Mouse (Mus musculus): ENCODE measurements around the gene Mettl24.

Gene Mettl24

DNA sequence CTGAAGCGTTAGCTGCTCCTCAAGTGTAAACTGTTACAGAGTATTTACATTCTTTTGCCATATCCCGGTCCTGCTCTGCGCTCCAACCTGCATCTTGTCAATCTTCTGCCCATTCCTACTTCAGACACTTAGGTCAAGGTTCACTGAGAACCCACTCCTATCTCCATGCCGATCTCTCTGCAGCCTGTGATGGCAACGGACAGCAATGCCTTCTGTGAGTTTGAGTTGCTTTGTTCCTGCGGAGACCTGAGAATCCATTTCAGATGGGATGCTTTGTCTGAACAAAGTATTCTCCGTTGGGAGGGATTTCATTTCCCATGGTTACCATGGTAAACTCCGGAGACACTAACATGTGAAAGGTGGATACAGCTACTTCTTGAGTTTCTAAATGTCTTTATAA lies 2.6 kb downstream of the Mettl24 start:
- no peak for DNase-seq

DNA sequence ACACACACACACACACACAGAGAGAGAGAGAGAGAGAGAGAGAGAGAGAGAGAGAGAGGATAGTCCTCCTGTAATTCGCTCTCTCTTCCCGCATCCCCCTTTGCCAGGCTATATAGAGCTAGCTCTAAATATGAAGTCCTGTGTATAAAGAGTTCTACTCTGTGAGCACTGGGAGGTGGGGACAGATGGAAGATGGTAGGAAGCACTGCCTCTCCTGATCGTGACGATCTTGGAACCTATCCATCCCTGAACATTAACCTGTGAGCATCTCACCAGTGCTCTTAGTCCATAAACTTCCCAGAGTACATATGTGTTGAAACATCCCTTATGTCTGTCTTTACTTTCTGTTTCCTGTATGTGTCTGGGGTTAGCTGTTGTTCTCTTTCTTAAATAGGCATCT lies 3.9 kb downstream of the Mettl24 start:
- no peak for DNase-seq

DNA sequence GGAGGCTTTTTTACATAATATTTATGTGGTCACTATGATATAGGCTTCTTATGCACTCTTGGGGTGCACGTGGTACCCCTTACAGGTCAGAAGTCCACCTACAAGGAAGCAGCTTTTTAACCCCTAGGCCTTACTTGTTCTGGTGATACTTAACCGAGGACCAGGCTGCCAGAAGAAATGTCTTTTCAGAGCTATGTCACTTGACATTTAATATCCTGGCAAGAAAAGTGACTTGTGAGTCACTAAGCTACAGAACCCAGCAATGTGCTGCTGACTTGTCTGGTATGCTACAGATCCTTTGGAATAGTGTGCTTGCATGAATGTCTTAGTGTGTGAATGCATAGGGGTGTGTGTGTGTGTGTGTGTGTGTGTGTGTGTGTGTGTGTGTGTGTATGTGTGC lies 4.3 kb downstream of the Mettl24 start:
- DNase-seq = no peak

DNA sequence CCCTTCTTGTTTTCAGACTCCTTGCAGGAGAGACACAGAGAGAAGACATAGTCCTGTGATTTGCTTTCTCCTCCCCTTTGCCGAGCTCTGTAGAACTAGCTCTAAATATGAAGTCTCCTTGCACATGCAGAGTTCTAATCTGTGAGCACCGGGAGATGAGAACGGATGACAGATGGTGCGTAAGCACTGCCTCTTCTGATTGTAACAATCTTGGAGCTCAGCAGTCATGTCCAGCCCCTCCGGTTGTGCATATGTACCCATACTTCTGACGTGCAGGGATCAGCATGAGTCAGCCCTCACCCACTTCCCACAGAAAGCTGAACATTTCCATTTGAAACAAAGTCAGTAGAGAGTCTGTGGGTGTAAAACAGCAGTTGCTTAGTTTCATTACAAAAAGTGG lies 5.2 kb downstream of the Mettl24 start:
- DNase-seq = peak in 1 of 2 experiments; percentile 12

DNA sequence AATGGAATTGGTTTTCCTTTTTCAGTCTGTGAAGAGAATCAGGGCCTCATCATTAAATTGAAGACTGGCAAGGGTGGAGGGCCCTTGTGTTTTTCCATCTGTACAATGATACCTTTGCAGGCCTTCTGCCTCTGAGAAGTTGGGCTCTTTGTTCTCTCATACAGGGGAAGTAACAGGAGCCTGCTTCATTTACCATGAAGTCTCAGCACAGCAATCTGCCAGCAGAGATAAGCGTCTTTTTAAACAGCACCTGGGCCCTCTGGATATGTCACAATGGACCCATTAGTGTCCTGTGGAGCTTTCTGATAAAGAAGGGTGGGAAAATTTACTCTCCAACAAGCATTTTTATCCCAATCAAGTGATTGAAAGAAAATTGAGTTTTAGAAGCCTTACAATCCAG lies 5.8 kb downstream of the Mettl24 start:
- no peak for DNase-seq

DNA sequence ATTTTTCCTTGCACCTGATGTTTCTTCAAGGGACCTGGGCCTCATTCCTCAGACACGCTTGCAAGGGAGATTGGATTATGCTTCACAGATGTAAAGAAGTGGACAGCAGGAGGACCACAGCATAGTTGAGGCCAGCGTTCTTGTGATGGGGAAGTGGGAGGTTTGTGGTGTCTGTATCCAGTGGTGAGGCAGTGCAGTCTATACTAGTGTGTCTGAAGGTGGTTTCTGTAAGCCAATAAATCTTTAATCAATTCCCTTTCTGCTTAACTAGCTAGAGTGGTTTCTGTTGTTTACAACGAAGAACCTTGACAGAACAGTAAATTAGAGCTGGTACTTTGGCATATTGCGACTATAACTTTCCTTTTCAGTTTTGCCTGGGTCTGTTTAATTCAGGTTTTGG lies 15.6 kb downstream of the Mettl24 start:
- DNase-seq = no peak

DNA sequence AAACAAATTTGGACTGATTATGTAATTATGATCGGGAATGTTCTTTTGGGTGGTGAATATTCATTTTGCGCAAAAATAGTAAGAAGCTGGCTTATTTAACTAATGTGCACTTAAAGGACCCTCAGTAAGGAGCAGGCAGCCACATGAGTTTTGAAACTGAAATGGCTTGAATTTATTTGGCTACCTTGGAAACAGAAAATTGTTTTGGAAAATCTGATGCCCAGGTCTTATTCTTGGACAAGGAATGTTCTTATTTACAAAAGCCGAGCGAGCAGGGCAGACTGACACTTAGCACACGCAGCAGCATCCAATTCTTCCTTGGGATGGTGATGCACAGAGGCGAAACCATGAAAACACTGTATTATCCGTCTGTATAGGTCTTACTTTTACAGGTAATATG lies 28.0 kb downstream of the Mettl24 start:
- DNase-seq = no peak

DNA sequence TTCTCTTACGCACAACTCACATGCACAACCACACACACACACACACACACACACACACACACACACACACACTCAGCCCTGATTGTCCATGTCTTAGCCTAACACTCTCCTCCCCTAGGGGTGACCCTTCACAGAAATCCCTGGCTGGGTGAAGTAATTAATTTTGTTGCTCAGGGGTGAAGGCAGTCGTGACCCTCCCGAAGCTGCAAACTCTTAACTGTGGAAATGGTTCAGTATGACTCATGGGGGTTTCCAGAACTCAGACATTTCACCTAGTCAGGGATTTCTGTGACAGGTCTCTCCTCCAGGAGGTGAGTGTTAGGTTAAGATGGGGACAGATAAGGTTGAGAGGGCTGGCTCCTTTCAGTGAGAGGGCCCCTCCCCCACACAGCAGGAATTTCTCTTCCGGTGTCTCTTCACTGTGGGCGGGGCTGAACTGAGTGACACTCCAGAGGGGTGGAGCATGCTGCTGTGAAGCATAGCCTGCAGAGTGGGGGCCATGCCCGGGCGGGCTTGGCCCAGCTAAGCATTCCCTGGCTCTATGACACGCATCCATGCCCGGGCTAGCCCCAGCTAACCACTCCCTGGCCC lies 30.0 kb downstream of the Mettl24 start:
- no peak for DNase-seq

DNA sequence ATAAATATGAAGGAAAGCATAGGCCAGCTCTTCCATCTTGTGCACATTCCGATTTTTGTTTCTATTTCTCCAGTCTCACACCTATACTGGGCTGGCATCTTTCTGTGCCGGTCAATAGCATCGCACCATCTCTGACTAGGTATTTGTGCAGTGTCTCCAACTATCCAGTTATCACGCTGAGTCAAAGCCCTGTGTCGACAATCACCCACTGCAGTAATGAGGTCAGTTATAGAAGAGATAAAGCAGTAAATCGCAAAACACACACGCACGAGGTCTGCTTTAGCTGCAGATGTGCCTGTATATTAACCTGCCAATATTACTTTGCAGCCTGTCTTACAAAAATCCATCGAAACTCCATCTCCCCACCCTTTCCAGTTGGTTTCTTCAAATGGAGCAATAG lies 30.7 kb downstream of the Mettl24 start:
- DNase-seq = no peak

DNA sequence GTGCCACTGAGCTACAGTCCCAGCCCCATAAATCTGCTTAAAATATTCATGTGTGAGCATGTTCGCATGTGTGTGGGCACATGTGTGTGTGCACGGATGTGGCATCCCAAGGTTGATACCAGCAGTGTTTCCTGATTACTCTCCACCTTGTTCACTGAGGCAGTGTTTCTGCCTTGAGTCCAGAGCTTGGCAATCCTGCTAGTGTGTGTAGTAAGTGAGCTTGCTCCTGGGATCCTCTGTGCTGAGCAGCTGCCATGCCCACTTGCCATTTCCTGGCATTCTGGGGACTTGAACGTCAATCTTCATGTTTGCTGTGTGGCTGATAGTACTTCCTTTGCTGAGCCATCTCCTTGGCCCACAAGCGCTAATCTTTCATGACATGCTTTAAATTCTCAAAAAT lies 32.1 kb downstream of the Mettl24 start:
- peak; percentile 28 to 29 for DNase-seq

DNA sequence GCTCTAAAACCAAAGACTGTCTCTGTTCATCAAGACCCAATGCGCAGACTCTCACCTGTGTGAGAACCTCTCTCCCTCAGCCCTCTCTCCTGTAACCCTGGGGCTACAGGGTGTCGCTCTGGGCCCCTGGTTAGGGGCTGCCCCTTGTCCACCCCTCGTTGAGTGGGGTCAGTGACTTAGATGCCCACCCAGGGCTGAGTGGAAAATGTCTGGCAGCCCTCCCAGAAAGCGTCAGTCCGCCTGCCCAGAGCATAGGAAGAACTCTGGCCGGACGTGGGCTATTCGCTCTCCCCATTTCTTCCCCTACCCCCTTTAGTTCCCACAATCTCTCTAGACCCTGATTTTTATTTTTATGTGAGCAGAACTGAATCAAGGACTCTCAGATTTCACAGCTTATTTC lies 33.2 kb downstream of the Mettl24 start:
- DNase-seq = no peak

DNA sequence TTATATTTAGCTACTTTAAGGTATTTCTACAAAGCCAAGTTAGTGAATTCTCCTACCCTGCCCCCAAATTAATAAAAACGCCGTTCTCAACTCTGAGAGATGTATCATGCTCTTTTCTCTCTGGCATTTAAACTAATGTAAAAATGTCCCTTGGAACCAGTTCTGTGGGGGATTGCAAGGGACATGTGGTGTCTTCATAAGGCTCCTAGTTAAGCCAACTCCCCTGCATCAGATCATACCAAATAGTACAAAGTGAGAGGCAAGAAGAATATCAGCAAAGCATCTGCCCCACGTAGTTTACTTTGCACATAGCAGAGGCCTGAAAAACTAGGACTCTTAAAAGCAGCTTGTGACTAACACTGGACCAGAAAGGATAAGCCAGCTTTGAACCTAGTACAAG lies 33.6 kb downstream of the Mettl24 start:
- DNase-seq = no peak

DNA sequence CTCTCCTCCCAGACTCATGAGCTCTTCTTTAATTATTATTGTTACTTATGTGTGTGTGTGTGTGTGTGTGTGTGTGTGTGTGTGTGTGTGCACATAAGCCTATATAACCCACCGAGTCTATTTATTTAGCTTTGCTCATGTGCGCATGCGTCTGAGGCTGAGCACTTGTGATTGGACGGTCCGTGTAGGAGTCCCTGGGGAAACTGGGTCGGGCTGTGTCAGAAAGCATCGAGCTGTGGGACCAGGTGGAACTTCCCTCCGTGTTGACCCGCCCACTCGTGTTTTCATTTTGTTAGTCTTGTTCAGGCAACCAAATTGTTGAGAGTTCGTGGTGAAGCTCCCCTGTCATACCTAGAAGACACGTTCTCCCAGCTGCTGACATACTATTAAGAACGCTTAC lies 35.3 kb downstream of the Mettl24 start:
- DNase-seq = no peak

DNA sequence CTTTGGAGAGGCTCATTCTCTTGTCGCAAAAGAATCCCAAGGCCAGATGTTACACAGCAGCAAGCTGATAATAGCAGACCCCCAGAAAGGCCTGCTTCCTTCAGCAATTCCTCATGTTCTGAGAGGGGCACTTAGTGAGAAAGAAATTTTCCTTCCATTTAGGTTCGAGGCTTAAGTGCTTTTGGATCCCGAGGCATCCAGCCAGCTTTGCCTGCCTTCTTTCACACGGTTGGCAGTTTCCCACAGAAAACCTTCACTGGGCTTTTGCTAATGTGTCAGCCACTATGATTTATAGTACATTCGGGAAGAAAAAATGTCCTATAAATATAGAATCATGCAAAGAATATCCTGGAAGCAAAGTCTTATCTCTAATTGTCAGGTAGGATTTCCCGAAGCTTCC lies 36.0 kb downstream of the Mettl24 start:
- no peak for DNase-seq

DNA sequence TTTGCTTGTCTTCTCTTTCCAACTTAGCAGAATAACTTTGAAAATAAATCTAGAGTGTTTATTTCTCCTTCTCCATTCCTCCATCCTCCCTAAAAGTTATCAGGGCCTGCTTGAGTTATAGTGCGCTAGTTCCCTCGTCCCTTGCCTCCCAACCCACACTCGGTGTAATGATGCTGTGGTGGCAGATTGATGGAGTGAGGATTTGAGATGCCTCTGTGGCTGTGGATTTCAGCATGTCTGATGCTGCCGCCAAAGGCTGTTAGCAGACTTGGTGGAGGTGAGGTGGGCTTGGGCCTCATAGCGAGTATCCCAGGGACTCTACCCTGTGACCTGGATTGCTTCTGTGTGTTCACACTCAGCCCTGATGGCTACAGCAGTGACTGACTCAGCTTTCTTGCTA lies 37.8 kb downstream of the Mettl24 start:
- no peak for DNase-seq

DNA sequence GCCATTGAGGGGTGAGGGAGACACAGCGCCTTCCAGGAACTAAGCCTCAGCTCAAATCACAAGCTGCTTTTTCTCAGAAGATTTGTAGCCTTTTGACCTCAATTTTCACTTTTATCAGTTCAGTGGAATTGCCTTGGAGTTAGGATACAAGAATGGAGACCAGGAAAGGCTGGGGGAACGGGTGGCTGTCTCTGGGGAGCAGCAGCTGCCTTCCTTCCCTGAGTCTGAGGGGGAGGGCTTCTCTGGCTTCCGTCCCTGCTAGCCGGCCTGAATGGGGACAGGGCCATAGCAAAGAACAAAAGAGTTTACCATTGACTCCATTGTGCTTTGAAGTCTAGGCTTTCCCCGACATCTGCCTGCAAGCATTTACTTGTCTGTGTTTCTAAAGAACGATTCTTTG lies 41.3 kb downstream of the Mettl24 start:
- DNase-seq = no peak

DNA sequence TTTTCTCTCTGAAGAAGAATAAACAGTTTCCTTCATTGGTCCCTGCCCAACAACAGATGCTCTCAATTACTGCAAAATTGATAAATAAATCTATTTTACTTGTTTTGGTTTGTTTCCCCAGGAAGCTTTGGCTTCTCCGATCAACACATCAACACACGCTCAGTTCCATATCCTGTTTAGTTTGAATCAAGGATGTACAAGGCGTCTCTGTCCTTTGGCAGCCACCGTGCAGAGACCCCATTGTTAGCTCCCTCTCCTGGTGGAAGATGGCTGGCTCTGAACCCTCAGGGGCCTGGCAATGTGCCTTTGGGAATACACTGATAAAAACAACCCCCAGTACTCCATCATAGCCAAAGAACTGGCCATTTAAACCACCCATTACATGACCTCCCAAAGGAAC lies 42.0 kb downstream of the Mettl24 start:
- peak; percentile 52 to 59 for DNase-seq

DNA sequence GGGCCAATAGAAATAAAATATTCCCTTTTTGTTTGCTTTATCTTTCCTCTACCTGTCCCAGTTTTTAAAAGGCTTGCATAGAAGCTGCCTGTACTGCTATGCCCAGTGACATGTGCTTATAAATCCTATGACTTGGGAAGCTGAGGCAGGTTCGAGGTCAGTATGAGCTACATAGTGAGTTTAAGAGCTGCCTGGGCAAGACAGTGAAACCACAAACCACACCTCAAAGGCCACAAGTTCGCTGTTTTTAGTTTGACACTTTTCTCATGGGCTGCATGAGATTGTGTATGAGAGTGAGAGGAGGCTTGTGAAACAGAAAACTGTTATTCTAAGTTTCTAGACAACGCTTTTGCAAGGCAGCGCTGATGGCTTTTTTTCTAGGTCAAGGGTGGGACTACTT lies 42.4 kb downstream of the Mettl24 start:
- DNase-seq = no peak

DNA sequence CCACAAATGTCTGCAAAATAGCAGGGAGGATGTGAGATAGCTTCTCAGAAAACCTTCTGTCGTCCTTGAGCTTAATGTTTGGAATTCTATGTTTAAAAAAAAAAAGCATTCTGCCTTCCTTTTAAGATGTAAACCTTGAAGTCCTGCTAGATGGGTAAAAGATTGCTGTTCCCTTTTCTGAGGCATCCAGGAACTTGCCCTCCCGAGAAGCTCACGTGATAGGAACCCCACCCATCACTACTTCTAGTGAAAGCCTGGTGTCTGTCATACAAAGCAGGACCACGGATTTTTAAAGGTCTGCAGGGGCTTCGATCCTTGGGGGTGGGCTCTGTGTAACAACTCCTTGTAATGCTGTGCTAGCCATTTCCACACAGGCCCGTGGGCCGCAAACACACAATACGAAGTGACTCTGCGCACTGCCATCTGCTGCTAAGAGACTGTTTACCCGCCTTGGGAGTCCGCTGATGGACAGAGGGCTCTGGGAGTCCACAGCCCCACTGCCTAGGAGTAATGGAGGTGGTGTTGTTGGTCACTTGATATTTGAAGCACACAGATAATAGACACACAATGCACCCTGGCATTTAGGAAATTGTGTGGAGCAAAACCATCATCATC lies 43.3 kb downstream of the Mettl24 start:
- DNase-seq = no peak

DNA sequence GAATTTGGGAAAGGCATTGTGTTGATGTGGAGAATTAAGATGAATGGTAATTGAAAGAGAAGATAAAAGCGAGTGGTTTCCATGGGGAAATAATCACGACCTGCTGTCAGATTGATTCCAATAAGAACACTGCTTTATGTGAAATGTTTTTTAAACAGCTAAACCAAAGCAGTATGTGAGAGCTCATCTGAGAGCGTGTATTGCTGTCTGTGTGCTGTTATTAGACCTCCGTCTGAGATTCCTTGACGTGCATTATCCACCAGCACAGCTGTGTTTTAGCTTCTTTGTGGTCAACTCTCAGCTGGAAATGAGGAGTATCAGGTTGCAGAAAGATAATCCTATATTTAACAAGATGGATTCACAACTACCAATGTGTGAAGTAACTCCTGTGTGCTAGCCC lies 43.9 kb downstream of the Mettl24 start:
- no peak for DNase-seq

DNA sequence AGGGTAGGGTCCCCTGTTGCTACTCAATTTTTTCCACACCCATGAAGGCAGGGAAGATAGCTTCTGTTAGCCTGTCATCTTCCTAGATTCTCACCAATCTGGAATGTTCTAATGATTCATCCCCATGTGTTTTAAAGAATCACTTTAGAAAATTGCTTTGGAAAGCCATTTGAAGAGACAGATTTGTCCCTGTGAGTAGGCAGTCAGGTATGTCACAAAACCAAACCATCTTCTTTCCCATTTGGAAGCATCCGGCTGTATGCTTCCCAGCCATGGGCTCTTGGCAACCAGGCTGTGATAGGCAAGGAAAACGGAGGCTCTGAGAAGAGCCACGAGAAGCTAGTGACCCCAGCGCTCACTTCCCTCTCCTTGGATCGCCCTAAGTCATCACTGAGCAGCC lies 47.1 kb downstream of the Mettl24 start:
- no peak for DNase-seq

DNA sequence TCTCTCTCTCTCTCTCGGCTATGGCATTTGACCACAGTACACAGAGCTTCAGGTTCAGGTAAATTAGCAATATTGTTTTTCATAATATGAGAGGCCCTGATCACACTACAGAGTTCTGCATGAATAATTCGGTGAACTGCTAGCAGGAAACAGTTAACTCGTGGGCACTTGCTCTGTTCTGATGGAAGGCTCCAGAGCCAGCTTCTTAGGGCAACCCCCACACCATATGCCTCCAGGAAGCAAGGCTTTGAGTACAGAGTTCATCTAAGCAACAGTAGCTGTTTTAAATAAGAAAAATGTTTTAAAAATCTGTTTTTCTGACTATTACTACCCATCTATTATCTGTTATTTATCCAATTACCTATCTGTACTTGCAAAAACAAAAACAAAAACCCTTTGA lies 50.2 kb downstream of the Mettl24 start:
- DNase-seq = no peak

DNA sequence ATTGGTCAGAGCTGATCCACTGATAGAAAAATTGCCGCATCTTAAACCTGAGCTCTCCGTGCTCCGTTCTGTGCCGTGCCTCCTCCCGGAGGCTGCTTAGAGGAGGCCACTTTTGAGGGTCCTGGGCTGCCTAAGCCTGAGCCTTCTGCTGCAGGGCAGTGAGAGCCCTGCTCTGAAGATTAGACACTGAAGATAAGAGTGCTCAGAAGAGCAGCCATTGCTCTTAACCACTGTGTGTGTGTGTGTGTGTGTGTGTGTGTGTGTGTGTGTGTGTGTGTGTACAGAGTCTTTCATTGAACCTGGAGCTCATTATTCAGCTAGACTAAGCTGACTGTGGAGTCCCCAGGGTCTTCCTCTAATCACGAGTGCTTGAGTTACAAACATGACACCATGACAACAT lies 53.1 kb downstream of the Mettl24 start:
- no peak for DNase-seq

DNA sequence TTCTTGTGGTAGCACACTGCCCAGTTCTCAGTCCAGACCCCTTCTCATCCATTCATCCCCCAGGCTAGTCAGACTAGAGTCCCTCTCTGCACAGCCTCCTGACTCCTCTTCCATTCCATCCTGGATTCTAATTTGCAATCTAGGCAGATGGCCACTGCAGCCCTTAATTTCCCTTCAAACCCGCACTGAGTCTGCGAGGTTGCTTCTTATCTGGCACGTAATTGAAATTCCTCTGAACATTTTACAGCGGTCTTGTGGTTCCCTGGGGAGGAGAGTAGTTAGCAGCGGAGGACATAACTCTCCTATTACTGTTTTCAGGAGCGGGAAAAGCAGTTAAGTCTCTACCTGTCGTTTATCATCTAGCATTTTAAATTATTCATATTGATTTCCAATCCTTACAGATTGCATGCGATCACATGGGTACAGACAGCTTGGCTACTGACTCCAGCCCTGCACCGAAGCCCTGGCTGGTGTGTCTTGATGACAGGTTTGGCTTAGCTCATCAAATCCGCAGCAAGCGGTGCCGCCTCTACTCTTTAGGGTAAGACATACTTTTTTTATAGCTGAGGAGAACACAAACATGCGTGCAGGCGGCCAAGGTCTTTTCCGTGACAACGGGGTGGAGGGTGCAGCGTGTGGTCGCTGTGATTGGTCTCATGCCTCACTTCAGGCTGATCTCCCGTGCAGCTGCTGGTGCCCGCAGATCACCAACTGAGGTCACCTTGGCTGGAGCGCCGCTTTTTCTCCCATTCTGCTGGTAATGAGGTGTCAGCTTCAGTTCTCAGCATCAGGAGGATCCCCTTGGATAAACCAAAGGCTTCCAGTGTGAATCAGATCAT lies 54.4 kb downstream of the Mettl24 start:
- DNase-seq = peak in 1 of 2 experiments; percentile 28

All from cerebellum, postnatal 10 days (tissue).